Mouse (Mus musculus) cerebellum, adult 2 months (tissue): Measurements from ENCODE around the gene Cltc.

ENCODE experiments used
- CTCF ChIP-seq: fragments of 200-500 bp; IDR thresholded peaks from 2 replicates; pipeline ENCODE4 v1.5.1; 2011; ENCODE audit warnings: low read depth, mild to moderate bottlenecking, control low read depth, low read length, moderate library complexity, borderline replicate concordance; ENCODE audit not compliant: insufficient read depth
- POLR2A ChIP-seq: fragments of 200-500 bp; IDR thresholded peaks from 2 replicates; pipeline ENCODE4 v1.6.1; 2011; ENCODE audit warnings: low read length, control low read depth, borderline replicate concordance; ENCODE audit not compliant: insufficient read depth

DNA sequence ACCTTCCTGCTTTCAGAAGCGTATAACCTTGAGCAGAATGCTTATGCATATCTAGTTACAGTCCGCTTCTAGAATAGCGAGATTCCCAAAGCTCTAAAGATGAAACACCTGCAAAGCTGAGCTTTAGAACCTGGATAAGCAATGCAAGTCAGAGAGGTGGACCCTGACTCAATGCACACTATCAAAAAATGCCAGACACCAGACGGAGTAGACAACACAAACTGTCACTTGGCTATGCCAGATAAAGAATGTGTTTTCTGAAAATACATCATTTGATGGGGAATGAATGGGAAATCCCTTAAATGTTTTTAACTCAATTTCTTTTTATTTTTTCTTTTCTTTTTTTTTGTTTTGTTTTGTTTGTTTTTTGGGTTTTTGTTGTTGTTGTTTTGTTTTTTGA is 81.8 kb downstream of the Cltc start:
- TF ChIP-seq POLR2A (no peak), CTCF (no peak)
